Mouse (Mus musculus) spleen, adult 10 weeks (tissue): ENCODE measurements around the gene Sik2. TPM values are rescaled to one million over a fixed set of nuclear protein-coding genes. Genes with fewer than 3 reads are reported as not detected.

Source experiments
- polyA plus RNA-seq: library from polyadenylated mRNA; stranded (reverse); fragments of 350-450 nt; fragmentation: Illumina TruSeq; extraction: RNeasy Lipid Tissue Mini Kit (QIAGEN cat#74804); gene quantifications from one replicate; pipeline ENCODE4 v1.2.3, GENCODE M21; 2015; ENCODE audit warnings: low replicate concordance; ENCODE audit not compliant: insufficient read depth

Gene Sik2
- polyA plus RNA-seq = 14.2 TPM

DNA sequence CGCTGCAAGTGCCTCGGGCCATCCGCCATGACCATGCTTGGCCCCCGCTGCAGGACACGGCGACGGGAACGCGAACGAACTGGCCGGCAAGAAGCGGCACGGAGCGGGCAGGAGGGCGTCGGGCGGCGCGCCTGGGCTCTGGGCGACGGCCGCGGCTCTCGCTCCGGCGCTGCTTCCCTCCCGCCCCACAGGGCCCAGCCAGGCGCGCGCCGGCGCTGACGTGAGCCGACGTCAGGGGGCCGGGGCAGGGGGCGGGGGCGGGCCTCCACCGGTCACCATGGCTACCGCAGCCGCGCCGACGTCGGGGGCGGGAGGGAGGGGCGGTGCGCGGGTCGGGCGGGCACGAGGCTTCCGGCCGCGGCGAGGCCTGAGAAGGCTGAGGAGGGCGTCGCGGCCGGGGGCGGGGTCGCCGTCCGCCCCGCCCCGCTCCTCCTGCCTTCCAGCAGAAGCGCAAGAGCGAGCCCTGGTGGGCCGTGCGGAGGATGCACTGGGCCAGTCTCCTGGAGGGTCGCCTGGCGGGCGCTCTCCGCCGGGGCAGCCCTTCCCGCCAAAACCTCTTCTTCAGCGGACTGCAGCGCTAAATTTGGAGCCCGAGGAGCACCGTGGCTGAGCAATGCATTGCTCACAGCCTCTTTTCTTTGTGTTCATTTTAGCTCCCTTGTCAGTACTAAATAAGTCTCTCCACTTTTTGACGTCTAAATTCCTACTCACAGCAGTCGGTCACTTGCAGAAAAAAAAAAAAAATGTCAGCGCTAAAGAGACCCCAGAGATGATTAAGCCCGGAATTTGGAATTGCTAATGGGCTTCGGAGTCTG, at the start of gene Sik2:
Gene Sik2, minus strand, starts transcription at position 233 of the 815 bp plus-strand sequence.

DNA sequence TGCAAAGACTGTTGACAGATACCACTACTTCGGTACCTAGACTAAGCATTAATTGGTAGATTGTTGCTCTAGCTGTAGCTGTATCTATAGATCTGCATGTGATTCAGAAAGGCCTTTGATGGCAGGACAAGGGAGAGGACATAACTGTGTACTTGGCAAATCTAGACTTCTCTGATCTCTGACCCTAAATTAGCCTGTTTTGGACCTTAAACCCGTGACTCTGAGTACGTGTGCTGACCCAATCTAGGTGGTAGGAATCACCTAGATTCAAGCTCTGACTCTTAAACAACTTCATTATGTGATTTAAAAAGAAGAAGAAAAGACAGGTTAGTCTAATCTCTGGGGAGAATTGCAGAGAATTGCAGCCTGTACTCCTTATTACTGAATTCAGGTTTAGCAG, 163.8 kb downstream of the Sik2 start, which contains the start of gene Ppp2r1b:
Gene Ppp2r1b, plus strand, starts transcription at position 221 of the 400 bp plus-strand sequence.

Other genes starting within 250 kb of the Sik2 start
- 10.9 TPM for gene Fdxacb1, start 240.8 kb downstream of the Sik2 start, polyA plus RNA-seq
- gene Alg9, start 234.1 kb downstream of the Sik2 start, polyA plus RNA-seq = 12.7 TPM
- 30.0 TPM for gene 1110032A03Rik, start 233.6 kb downstream of the Sik2 start, polyA plus RNA-seq
- gene Ppp2r1b, start 163.8 kb downstream of the Sik2 start, polyA plus RNA-seq = 36.2 TPM
- gene Btg4, start 51.8 kb upstream of the Sik2 start, polyA plus RNA-seq = not detected
- gene Layn, start 68.0 kb upstream of the Sik2 start, polyA plus RNA-seq = 2.9 TPM
- not detected for gene 4833427G06Rik, start 93.0 kb upstream of the Sik2 start, polyA plus RNA-seq
- 0.04 TPM for gene Gm32742, start 156.4 kb upstream of the Sik2 start, polyA plus RNA-seq
- gene Pou2af1, start 204.6 kb upstream of the Sik2 start, polyA plus RNA-seq = 367 TPM